ENCODE assay signal across 15 mouse cellular contexts in the genomic region with DNA sequence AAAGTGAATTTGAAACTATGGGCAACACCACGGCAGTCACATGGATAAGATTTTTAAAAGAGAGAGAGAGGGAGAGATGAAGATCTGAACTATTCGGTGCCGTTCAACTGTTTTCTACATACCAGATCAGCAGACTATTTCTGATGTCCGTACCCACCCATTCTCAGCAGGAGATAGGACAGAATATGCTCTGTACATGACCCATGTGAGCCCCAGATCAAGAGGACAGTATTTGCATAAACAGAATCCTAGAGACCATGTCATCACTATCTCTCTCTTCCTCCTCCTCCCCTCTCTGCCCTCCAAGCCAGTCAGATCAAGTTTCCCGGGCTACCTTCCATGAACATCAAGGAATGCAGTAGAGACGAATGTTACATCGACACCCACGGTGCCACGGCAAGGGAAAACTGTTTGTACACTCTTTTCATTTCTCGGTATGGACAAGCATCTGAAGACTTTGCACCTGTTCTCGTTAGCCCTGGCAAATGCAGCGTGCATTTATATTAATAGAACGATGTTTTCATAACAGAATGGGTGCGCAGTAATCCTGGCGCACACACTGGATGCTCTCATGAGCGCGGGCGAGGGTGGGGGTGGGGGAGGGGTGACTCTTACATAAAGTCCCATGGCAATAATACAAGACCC.
DNase-seq lines count a peak whose midpoint lies in the region; ATAC-seq and TF ChIP-seq lines count a peak whose summit lies in the region.
"Had no signal": no experiment of that assay in that cellular context is flagged by ENCODE, and none has a peak within 500 bp of the region (broad histone marks: within the 10 kb centered on the region; RNA-seq: fewer than 3 reads in every experiment).

No protein-coding gene starts in this region.

- H3K9me3 ChIP-seq in hindbrain, postnatal 0 days (ENCODE audit: low read length) = no peaks in the 10 kb centered on the region
- H3K9me3 ChIP-seq in hindbrain, embryonic 10.5 days = no peaks in the 10 kb centered on the region
- H3K9me3 ChIP-seq in forebrain, embryonic 15.5 days = no peaks in the 10 kb centered on the region
- H3K9me3 ChIP-seq: heart, embryonic 12.5 days; intestine, embryonic 15.5 days; liver, embryonic 13.5 days; neural tube, embryonic 13.5 days had no signal

- no peak overlapping the region for H3K4me3 ChIP-seq in hindbrain, postnatal 0 days (ENCODE audit: low read length)
- H3K4me3 ChIP-seq in hindbrain, embryonic 10.5 days = no peak overlapping the region
- no peak overlapping the region for H3K4me3 ChIP-seq in forebrain, embryonic 15.5 days
- H3K4me3 ChIP-seq: erythroblast, embryonic 14.5 days; heart, embryonic 12.5 days; intestine, embryonic 15.5 days; liver, embryonic 13.5 days; neural tube, embryonic 13.5 days had no signal

- H3K9ac ChIP-seq in hindbrain, postnatal 0 days (replicated peaks; ENCODE audit: low read length) = no peak overlapping the region
- no peak overlapping the region for H3K9ac ChIP-seq in forebrain, embryonic 15.5 days (replicated peaks)
- H3K9ac ChIP-seq: heart, embryonic 12.5 days; intestine, embryonic 15.5 days; liver, embryonic 13.5 days; neural tube, embryonic 13.5 days had no signal

- no peak overlapping the region for H3K27ac ChIP-seq in hindbrain, postnatal 0 days
- H3K27ac ChIP-seq in hindbrain, embryonic 10.5 days = no peak overlapping the region
- no peak overlapping the region for H3K27ac ChIP-seq in forebrain, embryonic 15.5 days (replicated peaks)
- H3K27ac ChIP-seq: intestine, embryonic 15.5 days; liver, embryonic 13.5 days; macrophage; neural tube, embryonic 13.5 days had no signal

- DNase-seq in cerebellum, adult 11-12 months = no peak
- DNase-seq in hindbrain, postnatal 0 days (ENCODE audit: low spot score) = peak; percentile 13
- DNase-seq in hindbrain, embryonic 10.5 days (ENCODE audit: low spot score) = no peak
- DNase-seq in mesoderm, embryonic 11.5 days (ENCODE audit: low read depth, low spot score) = peak; percentile 19
- DNase-seq in urinary bladder, postnatal 14 days (ENCODE audit: low spot score) = no peak
- DNase-seq in lung, postnatal 25 days (ENCODE audit: low spot score) = no peak
- DNase-seq: liver, embryonic 13.5 days; thymus, postnatal 4 days had no signal

- H3K4me1 ChIP-seq in hindbrain, postnatal 0 days (ENCODE audit: insufficient read depth, low read length) = no peaks in the 10 kb centered on the region
- peaks cover 11% of the 10 kb centered on the region for H3K4me1 ChIP-seq in hindbrain, embryonic 10.5 days (replicated peaks)
- H3K4me1 ChIP-seq in forebrain, embryonic 15.5 days = peaks cover 10% of the 10 kb centered on the region
- H3K4me1 ChIP-seq: liver, embryonic 13.5 days; neural tube, embryonic 13.5 days had no signal

- 42% methylated on average over 18 of the region's 18 CpGs for WGBS in hindbrain, postnatal 0 days
- 65% methylated on average over 18 of the region's 18 CpGs for WGBS in hindbrain, embryonic 10.5 days
- 47% methylated on average over 18 of the region's 18 CpGs for WGBS in forebrain, embryonic 15.5 days

- H3K36me3 ChIP-seq in hindbrain, postnatal 0 days (ENCODE audit: insufficient read depth, low read length) = no peaks in the 10 kb centered on the region
- H3K36me3 ChIP-seq in hindbrain, embryonic 10.5 days = no peaks in the 10 kb centered on the region
- H3K36me3 ChIP-seq in forebrain, embryonic 15.5 days = no peaks in the 10 kb centered on the region
- H3K36me3 ChIP-seq: heart, embryonic 12.5 days; intestine, embryonic 15.5 days; liver, embryonic 13.5 days; neural tube, embryonic 13.5 days had no signal

- H3K4me2 ChIP-seq in hindbrain, postnatal 0 days (ENCODE audit: low read depth, low read length) = peak overlapping the region; percentile 36
- H3K4me2 ChIP-seq in forebrain, embryonic 15.5 days (replicated peaks) = 0 out of 2 replicates have a peak overlapping the region, but pooled peaks have one; percentile 13
- H3K4me2 ChIP-seq: heart, embryonic 12.5 days; intestine, embryonic 15.5 days; liver, embryonic 13.5 days; neural tube, embryonic 13.5 days had no signal

- peak; percentile 34; the same call in 1 of the 2 replicates for ATAC-seq in cerebellum, adult (ENCODE audit: insufficient number of reproducible peaks, low FRiP score, low TSS enrichment)
- peak; percentile 55; the same call in 1 of the 2 replicates for ATAC-seq in hindbrain, postnatal 0 days
- no peak for ATAC-seq in forebrain, embryonic 15.5 days (replicated peaks)

- TF ChIP-seq CTCF in hindbrain, postnatal 0 days (IDR thresholded peaks at IDR 0.05; ENCODE audit: low read depth) = no peak

- H3K27me3 ChIP-seq in hindbrain, postnatal 0 days (ENCODE audit: insufficient read depth, low read length) = no peaks in the 10 kb centered on the region
- no peaks in the 10 kb centered on the region for H3K27me3 ChIP-seq in hindbrain, embryonic 10.5 days (ENCODE audit: insufficient read depth, poor library complexity, severe bottlenecking)
- no peaks in the 10 kb centered on the region for H3K27me3 ChIP-seq in forebrain, embryonic 15.5 days
- H3K27me3 ChIP-seq: heart, embryonic 12.5 days; intestine, embryonic 15.5 days; liver, embryonic 13.5 days; neural tube, embryonic 13.5 days had no signal

Comparison
In these comparisons a context has a peak if more than half of its experiments do, and no peak if none do; other contexts are left out.
1. DNase-seq: peak in hindbrain, postnatal 0 days (single experiment) and mesoderm, embryonic 11.5 days (single experiment); none in cerebellum, adult 11-12 months (single experiment), hindbrain, embryonic 10.5 days (single experiment), urinary bladder, postnatal 14 days (single experiment) and lung, postnatal 25 days (single experiment).